Mouse (Mus musculus) cerebellum, adult 2 months (tissue): ENCODE measurements at regions not wholly inside any gene's neighbourhood (a gene's known extent, or its start where the extent isn't known, plus 50 kb on each side); places are given as distances from the start of the nearest gene placed in this dataset.

Experiments used
- DNase-seq, 2 experiments: peaks; one replicate each; pipeline ENCODE4 v3.0.0; 2021
- H3K27ac ChIP-seq: fragments of 200-500 bp; 2 replicates; pipeline ENCODE4 v1.5.1; 2012; ENCODE audit warnings: low read length, control low read depth, inconsistent platforms; ENCODE audit not compliant: insufficient read depth
- H3K27me3 ChIP-seq: fragments of 200-500 bp; 2 replicates; pipeline ENCODE4 v1.6.1; 2012; ENCODE audit warnings: inconsistent platforms, mild to moderate bottlenecking, low read length, moderate library complexity; ENCODE audit not compliant: control insufficient read depth, insufficient read depth
- H3K4me1 ChIP-seq: fragments of 200-500 bp; 2 replicates; pipeline ENCODE4 v1.6.1; 2011; ENCODE audit warnings: low read length; ENCODE audit not compliant: control insufficient read depth, insufficient read depth
- H3K4me3 ChIP-seq: fragments of 200-500 bp; replicated peaks from 2 replicates; pipeline ENCODE3; 2011; ENCODE audit warnings: mild to moderate bottlenecking, low read depth, low read length, control low read depth; ENCODE audit not compliant: insufficient read depth
- CTCF ChIP-seq: fragments of 200-500 bp; IDR thresholded peaks from 2 replicates; pipeline ENCODE4 v1.5.1; 2011; ENCODE audit warnings: low read depth, mild to moderate bottlenecking, control low read depth, low read length, moderate library complexity, borderline replicate concordance; ENCODE audit not compliant: insufficient read depth
- POLR2A ChIP-seq: fragments of 200-500 bp; IDR thresholded peaks from 2 replicates; pipeline ENCODE4 v1.6.1; 2011; ENCODE audit warnings: low read length, control low read depth, borderline replicate concordance; ENCODE audit not compliant: insufficient read depth
- WGBS: fragments of 180-500 bp; shearing (Covaris S2); methylation state at CpG from one replicate; pipeline ENCODE4 v1.1.7; 2018; 5-methylcytosine and 5-hydroxymethylcytosine counted together

GRCm38 (mm10) chr3:116197966-116198365, 55.3 kb downstream of the Gpr88 start:
- Histone ChIP-seq H3K27me3 (no peaks in the 10 kb centered on the region), H3K27ac (no peak overlapping the region), H3K4me3 (no peak overlapping the region), H3K4me1 (no peaks in the 10 kb centered on the region)
- TF ChIP-seq CTCF = no peak
- no peak for DNase-seq
- 36% methylated on average over 3 of the region's 3 CpGs for WGBS

- H3K4me3 ChIP-seq = no peak overlapping the region
- no peak for DNase-seq
- no peaks in the 10 kb centered on the region for H3K27me3 ChIP-seq
- H3K4me1 ChIP-seq = no peaks in the 10 kb centered on the region
- TF ChIP-seq POLR2A (no peak), CTCF (no peak)
- no peak overlapping the region for H3K27ac ChIP-seq
- WGBS = 62% methylated on average over 3 of the region's 3 CpGs
These were observed 58.6 kb downstream of the Gpr88 start for GRCm38 (mm10) chr3:116194701-116195100.

- WGBS = 24% methylated on average over 6 of the region's 6 CpGs
- Histone ChIP-seq H3K27ac (no peak overlapping the region), H3K4me3 (no peak overlapping the region), H3K27me3 (no peaks in the 10 kb centered on the region), H3K4me1 (no peaks in the 10 kb centered on the region)
- no peak for DNase-seq
- no peak for TF ChIP-seq POLR2A
- TF ChIP-seq CTCF = no peak
These were observed 61.8 kb upstream of the Vcam1 start for GRCm38 (mm10) chr3:116191261-116191660.

GRCm38 (mm10) chr3:116190727-116191126, 61.2 kb upstream of the Vcam1 start:
- H3K4me1 ChIP-seq = no peaks in the 10 kb centered on the region
- no peak overlapping the region for H3K27ac ChIP-seq
- DNase-seq = peak in 1 of 2 experiments; percentile 13
- 2% methylated on average over 2 of the region's 2 CpGs for WGBS
- TF ChIP-seq CTCF (no peak), POLR2A (no peak)
- no peak overlapping the region for H3K4me3 ChIP-seq
- H3K27me3 ChIP-seq = no peaks in the 10 kb centered on the region

GRCm38 (mm10) chr3:116189363-116190100, 60.0 kb upstream of the Vcam1 start:
- no peaks in the 10 kb centered on the region for H3K4me1 ChIP-seq
- TF ChIP-seq CTCF (no peak), POLR2A (no peak)
- no peak for DNase-seq
- H3K4me3 ChIP-seq = no peak overlapping the region
- H3K27ac ChIP-seq = no peak overlapping the region
- 69% methylated on average over 6 of the region's 6 CpGs for WGBS
- no peaks in the 10 kb centered on the region for H3K27me3 ChIP-seq

- no peaks in the 10 kb centered on the region for H3K27me3 ChIP-seq
- no peak overlapping the region for H3K4me3 ChIP-seq
- DNase-seq = no peak
- no peak for TF ChIP-seq CTCF
- no peaks in the 10 kb centered on the region for H3K4me1 ChIP-seq
- no peak overlapping the region for H3K27ac ChIP-seq
- 92% methylated on average over 7 of the region's 7 CpGs for WGBS
These were observed 55.7 kb upstream of the Vcam1 start for GRCm38 (mm10) chr3:116185206-116185605.

GRCm38 (mm10) chr3:116184443-116184842, 55.0 kb upstream of the Vcam1 start:
- no peak overlapping the region for H3K27ac ChIP-seq
- H3K27me3 ChIP-seq = no peaks in the 10 kb centered on the region
- no peak overlapping the region for H3K4me3 ChIP-seq
- no peaks in the 10 kb centered on the region for H3K4me1 ChIP-seq
- no peak for TF ChIP-seq CTCF
- no peak for TF ChIP-seq POLR2A
- no peak for DNase-seq
- 75% methylated on average over 4 of the region's 4 CpGs for WGBS

- Histone ChIP-seq H3K27ac (no peak overlapping the region), H3K27me3 (no peaks in the 10 kb centered on the region), H3K4me1 (no peaks in the 10 kb centered on the region), H3K4me3 (no peak overlapping the region)
- TF ChIP-seq POLR2A = no peak
- no peak for TF ChIP-seq CTCF
- 89% methylated on average over 5 of the region's 5 CpGs for WGBS
- DNase-seq = no peak
These were observed 50.9 kb upstream of the Vcam1 start for GRCm38 (mm10) chr3:116180341-116180885.
